Mouse (Mus musculus) Muller cell, postnatal 12 days (primary cell): ENCODE results near the gene Upk3bl.
A peak's percentile ranks its signal among the peaks of the same experiment; 100 is the strongest.

ENCODE experiments used
- DNase-seq: peaks from one replicate; pipeline ENCODE4 v3.0.0-alpha.2; 2015; ENCODE audit errors: inconsistent ontology term

The Upk3bl gene

DNA sequence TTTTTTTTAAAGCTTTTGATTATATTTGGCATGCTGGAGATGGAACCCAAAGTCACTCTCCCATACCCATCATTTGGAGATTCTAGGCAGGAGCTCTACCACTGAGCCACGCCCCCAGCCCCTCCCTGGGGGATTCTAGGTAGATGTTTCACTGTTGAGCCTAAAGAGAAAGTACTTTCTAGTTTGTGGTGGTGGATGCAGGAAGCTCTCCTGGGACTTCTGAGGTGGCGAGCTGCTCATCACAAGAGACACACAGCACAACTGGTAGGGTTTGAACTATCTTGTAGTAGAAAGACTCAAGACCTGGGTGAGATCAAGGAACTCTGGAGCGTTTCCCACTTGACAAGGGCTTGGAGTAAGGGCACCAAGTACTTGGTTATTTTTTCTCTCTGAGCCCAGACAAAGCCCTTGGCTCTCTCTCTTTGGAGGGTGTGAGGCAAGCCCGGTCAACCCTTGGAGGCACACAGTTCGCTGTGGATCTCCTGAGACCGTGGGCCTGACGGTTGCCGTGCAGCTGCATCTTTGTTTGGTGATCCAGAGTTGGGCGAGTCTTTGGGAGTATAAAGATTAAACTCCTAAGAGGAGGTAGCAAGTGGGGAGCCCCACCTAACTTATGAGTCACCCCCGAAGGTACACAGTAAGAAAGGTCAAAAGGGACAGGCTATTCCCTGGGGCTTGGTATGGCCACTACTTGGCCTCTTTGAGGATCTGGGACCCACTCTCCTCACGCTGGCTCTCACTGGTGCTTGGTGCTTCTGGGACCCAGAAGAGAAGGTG is at the start of gene Upk3bl:
TSS of gene Upk3bl (plus strand) at position 192 of the 777 bp plus-strand sequence.
- DNase-seq: no peak

DNA sequence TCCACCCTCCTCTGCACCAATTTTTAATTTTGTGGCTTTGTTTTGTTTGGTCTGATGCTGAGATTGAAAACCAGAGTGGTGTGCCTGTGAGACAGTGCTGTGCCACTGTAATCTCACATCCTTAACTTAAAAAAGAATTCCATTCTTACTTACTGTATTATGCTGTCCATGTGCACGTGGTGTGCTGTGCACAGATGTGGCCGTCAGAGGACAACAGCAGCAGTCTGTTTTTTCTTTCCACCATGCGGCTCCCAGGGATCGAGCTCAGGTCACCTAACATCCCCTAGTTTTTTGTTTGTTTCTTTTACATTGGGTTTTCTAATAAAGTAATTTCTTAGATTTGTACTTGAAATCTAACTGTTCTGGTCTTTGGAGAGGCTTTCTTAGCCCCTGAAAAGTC is 49.8 kb upstream of the Upk3bl start:
- no peak for DNase-seq

DNA sequence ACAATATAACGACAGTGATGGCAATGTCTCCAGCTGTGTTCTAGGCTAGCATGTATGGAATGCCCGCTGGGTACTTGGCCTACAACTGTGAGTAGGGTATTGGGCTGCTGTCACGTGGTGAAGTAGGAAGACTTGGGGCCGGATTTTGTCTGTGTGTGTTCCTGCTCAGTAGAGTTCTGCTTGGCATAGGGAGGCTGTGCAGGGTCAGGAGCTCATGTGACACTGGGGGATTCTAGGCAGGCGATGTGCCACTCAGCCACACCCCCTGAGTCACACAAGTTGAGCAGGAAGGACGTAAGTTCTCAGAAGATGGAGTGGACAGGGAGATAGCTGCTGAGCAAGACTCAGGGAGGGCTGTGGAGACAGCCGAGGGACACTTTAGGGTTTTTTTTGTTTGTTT is 46.5 kb upstream of the Upk3bl start:
- DNase-seq: no peak

DNA sequence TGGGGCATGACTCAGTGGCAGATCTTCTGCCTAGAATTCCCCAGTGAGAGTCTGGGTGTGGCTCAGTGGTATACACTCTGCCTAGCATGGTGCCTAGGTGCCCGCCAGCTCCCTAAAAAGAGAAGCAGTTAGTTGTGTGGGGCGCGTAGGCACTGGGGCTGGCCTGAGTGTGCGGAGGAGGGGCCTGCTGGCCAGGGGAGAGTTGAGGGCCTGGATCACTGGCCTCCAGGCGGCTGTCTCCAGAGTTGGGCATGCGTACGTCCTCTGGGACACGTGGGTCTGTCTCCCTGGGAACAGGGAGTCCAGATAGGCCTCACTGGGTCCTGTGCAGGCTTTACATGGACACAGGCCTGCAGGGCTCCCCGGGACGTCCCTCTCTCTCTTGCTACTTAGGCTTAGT is 39.4 kb upstream of the Upk3bl start:
- DNase-seq: peak; percentile 33

DNA sequence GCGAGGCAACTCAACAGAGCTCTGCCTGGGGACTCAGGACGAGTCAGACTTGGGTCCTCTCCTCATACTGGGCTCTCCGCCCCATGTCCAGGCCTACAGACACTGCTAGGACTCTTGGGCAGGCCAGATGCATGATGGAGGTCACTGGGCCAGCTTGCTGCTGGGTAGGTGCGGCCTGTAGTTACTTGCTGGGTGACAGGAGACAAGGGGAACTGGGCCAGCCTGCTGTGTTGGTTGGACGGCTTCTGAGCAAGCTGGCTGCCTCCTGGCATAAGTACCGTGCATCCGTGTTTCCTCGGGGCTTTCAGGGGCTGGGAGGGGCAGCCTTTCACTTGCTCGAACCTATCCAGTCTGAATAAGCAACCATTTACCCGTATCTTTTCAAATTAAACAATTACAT is 38.7 kb upstream of the Upk3bl start:
- DNase-seq: no peak

DNA sequence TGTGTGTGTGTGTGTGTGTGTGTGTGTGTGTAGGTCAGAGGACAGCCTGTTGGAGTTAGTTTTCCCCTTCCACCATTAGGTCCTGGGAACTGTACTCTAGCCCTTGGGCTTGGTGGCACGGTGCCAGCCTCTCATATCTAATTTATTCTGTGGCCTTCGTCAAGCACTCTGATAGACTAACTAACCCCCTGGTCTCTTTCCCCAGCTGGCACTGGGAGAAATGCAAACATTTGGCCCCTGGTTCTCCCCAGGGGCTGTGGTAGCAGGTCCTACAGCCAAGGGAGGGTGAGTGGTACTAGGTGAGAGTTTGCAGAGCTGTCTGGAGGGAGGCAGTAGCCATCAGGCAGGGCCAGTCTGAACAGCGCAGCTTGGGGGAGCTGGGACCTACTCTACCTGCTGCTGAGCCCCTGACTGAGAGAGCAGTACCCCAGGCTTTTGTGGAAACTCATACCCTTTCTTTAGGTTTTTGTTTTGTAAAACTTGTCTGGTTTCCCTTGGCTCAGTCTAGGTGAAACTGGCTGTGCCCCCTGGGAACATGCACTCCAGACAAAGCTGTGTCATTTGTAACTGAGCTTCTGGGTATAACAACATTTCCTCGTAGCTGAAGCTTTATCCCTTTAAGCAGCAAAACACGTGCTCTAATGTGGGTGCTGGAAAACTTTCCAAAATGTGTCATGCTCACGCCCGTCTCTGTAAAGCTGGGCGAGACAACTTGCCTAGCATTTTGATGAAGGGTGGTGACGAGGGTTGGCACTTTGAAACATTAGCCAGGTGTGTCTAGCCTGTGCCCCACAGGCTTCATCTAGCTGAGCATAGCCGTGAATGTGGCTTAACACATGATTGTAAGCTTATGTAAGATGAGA is 38.0 kb upstream of the Upk3bl start:
- DNase-seq: peak; percentile 41

DNA sequence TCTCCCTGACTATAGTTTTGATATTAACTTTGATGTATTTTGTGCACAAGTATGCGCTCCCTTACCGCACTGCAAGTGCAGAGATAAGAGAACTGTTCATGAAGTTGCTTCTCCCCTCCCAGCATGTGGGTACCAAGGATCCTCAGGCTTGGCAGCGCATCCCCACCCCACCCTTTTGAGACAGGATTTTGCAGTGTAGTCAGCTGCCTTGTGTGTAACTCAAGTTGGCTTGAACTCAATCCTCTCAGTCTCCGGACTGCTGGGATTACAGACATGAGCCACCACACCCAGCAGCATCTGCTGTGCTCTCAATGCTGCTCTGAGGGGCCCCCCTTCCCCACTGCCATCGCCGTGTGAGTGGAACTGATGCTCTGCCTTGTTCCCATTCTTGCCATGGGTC is 37.0 kb upstream of the Upk3bl start:
- no peak for DNase-seq

DNA sequence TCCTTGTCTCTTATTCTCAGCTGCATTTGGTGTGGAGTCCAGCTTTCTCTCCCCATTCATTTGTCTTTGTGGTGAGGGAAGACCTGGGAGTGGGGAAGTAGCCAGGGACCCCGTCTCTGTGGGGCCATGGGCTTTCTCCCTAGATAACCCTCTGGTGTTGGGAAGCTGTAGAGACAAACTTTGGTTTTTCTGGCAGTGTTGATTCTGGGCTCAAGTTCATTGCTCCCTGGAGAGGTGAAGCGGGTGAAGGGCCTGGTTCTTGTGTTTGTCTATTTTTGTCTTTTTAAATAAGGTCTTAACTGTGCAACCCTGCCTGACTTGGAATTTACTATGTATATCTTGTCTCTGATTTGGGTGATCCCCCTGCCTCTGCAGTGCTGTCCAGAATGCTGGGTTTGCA is 35.6 kb upstream of the Upk3bl start:
- no peak for DNase-seq

DNA sequence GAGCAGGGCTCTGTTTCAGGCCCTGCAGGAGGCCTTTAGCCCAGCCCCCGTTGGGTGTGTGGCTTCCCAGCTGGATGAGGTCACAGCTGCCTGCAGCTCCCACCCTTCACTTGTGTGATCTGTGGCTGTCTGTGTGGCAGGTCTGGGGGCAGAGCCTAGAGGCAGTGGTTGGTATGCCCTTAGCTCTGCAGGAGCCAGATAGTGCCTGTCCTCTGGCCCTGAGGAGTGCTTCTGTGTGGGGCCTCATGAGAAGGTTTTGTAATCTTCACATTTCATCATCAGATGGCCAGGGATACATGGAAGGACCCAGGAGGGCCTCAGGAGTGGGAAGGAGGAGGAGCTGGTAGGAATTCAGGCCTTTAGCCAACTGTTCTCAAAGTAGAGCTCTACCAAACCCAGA is 34.4 kb upstream of the Upk3bl start:
- DNase-seq: no peak

DNA sequence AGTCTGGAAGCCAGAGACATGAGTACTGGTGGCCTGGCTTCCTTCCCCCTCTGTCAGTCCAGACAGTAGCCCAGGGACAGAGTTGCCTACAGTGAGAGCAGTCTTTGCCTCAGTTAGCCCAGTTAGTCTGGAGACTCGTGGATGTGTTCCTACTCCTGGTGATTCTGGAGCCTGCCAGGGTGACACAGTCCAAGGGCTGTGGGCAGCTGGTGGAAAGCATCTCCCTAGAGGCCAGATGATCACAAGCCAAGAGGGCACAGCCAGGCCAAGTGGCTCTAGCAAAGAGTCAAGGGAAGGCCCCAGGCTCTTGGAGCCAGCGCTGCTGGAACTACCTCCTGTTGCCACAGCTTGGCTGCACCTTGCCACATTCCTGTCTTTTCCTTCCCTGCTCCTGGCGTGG is 28.6 kb upstream of the Upk3bl start:
- no peak for DNase-seq

DNA sequence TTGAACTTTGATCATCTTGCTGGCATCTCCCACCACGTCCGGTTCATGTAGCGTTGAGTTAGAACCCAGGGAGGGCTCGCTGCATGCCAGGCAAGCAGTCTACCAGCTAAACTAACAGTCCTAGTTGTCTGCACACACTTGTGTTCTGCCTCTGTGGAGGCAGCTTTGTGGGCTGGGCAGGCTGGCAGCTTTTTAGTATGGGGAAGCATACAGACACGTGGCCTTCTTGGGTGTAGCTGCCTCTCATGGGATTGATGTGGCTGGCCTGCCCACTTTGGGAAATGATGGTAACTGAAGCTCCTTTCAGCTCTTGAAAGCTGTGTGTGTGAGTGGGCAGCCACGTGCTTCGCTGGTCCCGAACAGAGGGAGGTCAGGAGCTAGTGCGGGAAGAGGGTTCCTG is 27.4 kb upstream of the Upk3bl start:
- DNase-seq: no peak

DNA sequence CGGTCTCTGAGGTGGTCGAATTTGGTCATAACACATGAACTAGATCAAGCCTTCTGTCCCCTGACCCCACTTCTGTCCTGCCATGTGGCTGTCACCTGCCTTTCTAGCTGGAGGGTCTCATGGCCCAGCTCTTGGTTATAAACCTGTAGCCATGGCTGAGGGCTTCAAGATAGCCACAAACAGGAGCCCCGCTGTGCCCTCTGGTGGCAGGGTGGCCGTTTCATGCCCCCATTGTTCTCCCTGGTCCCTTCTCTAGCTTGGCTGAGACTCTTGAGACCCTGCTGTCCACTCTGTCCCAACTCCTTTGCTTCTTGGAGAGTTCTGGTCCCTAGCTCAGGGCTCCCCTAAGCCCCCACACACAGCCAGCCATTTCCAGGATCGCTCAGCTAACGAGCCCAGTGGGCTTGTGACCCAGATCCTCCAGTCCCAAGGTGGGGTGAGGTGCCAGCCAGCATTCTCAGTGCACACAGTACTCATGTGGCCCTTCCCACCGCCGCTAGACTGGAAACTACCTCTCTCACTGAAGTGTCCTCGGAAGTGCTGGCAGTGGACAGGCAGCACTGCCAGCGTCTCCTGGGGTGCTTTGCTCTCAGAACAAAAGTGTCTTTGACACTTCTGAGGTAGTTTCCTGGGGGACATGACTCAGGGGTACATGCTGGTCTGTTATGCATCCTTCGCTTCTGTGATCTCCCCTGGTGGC is 26.5 kb upstream of the Upk3bl start:
- DNase-seq: no peak

DNA sequence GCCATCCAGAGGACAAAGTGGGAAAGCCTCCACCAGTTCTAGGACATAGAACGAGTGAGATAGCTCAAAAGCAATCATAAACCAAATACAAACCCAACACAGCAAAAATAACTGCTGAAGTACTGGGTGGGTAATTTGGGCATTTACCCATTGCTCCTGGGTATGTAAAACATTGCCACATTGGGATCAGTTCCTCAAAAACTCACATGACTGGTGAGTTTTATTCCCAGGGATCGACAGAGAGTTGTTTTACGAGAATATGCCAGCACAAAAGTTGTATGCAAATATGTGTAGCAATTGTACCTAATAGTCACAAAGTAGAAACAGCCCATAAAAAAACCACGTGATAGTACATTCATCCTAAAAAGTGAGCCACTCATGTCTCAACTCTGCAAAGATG is 19.4 kb upstream of the Upk3bl start:
- no peak for DNase-seq

DNA sequence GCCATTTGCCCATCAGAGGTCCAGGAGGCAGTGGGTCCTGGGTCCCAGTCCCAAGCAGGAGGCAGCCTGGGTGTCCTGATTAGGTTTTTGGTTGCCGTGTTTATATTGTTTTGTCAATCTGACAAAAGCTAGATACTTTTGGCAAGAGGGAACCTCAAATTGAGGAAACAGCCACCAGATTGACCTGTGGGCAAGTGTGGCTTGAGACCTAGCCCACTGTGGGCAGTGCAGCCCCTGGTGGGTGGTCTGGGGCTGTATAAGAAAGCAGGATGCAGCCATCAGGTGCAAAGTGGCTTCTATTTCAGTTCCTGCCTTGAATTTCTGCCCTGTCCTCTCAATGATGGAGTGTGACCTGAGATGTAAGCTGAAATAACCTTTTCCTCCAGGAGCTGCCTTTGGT is 19.0 kb upstream of the Upk3bl start:
- no peak for DNase-seq

DNA sequence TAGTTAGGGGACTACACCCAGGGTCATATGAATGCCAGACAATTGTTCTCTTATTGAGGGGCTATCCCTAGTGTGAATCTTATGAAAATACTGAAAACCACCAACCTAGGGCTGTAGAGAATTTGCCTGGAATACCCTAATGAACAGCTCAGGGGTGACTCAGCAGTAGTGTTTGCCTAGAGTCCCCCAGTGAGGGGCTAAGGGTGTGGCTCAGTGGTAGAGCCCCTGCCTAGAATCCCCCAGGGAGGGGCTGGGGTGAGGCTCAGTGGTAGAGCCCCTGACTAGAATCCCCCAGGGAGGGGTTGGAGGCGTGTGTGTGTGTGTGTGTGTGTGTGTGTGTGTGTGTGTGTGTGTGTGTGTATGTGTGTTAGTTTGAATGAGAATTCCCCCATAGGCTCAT is 17.6 kb upstream of the Upk3bl start:
- no peak for DNase-seq

DNA sequence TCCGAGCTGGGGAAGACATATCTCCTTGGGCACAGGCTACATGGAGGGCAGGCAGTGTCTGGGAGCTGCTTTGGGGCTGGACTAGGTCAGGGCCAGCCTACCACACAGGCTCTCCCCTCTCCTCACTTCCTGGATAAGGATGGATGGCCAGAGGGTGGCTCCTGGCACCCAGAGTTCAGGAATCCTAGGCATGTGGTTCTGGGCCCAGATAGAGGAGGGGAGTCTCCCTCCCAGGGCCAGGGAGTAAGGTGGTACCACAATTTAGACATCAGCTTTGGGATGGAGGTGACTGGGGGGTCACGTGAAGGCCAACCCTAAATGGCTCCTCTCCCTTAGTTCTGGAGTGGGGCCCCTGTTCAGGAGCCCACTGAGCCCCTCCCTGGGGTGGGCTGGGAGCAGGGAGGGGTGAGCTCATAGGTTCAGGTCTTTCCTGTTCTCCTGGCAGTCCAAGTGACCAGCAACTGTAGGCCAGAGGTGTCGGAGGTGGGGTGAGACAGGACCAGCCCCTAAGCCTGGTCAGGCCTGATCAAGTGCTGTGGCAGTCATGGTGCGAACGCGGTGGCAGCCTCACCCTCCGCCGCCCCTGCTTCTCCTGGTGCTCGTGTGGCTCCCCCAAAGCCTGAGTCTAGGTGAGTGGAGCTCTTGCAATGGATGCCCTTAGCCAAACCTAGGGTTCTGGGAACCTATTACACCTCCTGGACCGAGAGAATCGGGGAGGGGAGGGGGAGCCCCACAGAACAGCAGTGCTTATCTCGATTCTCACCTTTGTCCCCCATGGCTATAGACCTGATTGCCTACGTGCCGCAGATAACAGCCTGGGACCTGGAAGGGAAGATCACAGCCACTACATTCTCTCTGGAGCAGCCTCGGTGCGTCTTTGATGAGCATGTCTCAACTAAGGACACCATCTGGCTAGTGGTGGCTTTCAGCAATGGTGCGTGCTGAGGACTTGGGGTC is 15.8 kb upstream of the Upk3bl start, which contains the start of gene Upk3b:
TSS of gene Upk3b (plus strand) at position 239 of the 957 bp plus-strand sequence.
- DNase-seq: no peak

DNA sequence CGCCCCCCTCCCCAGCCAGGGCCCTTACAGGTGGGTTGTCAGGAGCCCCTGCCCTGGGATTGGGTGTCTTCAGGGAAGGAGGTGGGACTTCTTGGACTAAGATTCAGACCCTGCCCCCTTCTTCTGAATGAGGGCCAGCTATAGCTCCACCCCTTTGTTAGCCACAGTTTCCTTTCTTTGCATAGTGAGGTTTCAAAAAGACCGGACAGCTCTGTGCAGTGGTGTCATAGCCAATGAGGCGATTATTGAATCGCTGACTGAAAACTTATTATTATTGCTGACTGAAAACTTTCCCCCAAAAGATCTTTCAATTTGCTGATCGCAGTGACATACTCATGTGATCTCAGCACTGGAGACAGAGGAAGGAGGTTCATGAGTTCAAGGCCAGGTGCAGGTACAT is 14.1 kb upstream of the Upk3bl start:
- no peak for DNase-seq

DNA sequence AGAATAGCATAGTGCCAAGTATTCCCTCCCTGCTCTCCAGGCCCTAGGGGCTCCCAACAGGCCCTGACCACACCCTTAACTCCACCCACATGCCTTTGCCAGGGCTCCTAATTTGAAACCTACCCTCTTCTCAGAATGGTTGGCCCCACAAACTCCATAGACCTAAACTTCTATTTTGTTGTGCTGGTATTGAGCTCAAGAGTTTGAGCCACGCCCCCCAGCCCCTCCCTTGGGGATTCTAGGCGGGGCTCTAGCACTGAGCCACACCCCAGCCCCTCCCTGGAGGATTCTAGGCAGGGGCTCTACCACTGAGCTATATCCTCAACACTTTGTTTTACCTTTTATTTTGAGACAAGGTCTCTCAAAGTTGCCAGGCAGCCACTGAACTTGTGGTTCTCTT is 13.0 kb upstream of the Upk3bl start:
- no peak for DNase-seq

DNA sequence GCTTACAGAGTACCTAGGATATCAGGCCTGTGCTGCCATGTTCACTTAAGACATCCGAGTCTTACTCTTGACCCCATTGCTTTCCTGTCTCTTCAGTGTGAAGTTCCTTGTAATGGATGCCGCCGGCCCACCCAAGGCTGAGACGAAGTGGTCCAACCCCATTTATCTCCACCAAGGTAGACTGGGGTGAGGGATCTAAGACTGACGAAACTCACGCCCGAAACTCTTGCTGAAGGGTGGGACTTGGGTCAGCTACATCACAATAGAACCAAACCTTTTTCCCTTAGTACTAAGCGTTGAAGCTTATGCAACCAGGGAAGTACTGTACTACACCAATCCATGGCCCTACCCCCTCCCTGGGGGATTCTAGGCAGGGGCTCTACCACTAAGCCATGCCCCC is 12.6 kb upstream of the Upk3bl start:
- DNase-seq: no peak

DNA sequence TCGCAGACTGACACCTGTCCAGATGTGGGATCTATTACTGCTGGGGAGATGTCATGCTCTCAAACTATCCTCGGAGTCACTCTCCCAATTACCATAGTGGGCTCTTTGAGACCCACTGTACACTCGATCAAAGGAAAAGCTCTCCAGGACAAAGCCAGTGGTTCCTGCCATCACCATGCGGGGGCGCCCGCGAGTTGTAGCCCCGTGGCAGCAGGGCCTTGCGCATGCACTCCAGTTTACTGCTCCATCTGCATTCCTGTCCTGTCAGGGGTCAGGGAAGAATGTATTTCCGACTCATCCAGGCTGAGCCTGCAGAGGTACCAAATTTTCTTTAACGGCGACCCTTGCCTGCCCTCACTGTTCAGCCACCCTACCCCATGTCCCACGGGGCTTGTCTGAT is 9.4 kb upstream of the Upk3bl start:
- DNase-seq: no peak

DNA sequence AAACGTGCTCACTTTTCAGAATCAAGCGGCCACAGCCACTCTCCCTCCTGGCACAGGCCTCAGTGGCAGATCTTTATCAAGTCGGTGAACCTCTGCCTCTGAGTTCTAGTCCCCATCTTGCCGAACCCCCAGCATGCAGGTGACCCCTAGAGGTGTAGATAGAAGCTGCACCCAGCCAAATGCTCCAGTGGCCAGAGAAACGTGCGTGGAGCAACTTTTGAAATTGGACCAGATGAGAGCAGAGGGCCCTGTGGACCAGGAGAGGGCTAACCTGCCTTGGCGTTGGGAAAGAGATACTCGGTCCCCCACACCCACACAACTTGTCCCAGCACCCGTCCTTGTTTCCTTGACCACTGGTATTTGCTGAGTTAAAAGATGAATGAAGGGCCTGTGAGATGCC is 8.9 kb upstream of the Upk3bl start:
- DNase-seq: peak; percentile 22
